Mouse (Mus musculus) ovary, postnatal 10 days (tissue): ENCODE measurements around the gene Olfr370.
"Not testable (repeated sequence)": the region's sequence is repeated elsewhere in the genome, so short reads cannot be mapped to it uniquely, and the experiment has no call there.

ENCODE experiments used
- DNase-seq: peaks from one replicate; pipeline ENCODE4 v3.0.0; 2022; ENCODE audit warnings: low spot score

Gene Olfr370

DNA sequence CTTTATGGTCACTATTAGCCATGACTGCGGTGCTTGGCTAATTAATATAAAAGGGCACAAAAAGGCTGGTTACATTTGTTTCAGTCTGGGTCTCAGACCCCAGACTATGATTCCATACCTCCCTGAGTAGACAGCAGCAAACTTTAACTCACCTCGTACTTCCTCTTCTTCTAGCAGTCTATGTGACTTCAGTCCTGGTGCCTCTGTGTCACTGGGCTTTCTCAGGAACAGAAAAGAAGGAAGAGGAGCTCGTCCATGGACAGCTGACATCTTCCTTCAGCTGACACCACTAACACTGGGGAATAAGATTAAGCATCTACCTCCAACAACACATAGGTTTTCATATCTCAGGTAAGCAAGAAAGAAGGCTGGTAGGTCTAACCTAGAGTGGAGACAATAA is at the start of gene Olfr370:
TSS of gene Olfr370 (plus strand) at position 45 of the 400 bp plus-strand sequence.
- DNase-seq: no peak

DNA sequence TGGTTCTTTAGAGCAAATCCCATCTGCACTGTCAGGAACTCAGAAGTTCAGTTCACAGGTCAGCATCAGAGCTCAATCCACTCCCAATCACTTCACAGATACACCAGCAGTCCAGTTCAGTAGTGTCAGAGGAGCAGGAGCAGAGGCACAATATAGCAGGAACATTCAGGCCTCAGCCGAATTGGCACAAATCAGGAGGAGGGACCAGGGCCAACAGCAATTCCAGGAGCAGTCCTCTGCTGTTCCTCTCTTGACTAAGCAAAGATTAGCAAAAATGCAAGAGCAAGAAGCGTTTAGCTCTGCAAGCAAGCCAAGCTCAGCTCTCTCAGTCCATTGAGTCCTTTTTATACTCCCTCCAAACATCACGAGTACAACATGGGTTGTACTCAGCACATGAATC is 23.9 kb upstream of the Olfr370 start:
- no peak for DNase-seq

- no peak for DNase-seq
Observed at GRCm38 (mm10) chr8:83520432-83520831, 15.1 kb upstream of the Olfr370 start.

DNA sequence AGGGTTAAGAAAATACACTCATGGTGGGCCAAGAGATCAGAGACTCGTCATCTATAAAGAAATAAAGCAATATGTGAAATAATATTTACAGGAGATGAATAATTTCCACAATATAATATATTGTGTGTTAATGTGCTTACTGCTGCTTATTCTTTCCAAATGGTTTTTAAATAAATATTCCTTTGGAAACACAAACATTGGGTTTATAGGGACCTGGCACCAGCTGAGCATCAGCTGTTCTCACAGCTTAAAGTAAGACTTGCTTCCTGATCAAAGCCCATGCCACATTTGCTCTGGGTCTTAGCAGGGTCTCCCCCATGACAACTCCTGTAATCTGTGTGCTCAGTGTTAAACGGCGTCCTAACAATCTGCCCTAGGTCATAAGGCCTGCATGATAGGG is 14.7 kb upstream of the Olfr370 start:
- DNase-seq: not testable (repeated sequence)

- DNase-seq: no peak
Observed at GRCm38 (mm10) chr8:83521310-83521709, 14.3 kb upstream of the Olfr370 start.

DNA sequence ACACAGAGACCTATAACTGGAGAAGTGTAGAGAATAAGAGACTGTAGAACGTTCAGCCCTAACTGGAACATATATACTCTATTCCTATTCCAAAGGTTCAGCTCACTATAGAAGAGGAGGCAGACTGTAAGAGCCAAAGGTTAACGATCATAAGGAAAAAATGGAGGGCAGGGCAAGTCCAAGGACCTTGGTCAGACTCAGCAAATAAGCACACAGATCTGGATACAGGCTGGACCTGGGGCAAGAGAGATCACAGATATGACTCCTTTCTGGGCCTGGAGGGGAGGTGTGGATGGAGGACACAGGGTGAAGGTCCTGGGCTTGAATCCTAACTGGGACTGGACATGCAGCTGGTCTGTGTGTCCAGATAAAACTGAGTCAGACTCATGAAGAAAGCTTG is 778 bp upstream of the Olfr370 start:
- no peak for DNase-seq

DNA sequence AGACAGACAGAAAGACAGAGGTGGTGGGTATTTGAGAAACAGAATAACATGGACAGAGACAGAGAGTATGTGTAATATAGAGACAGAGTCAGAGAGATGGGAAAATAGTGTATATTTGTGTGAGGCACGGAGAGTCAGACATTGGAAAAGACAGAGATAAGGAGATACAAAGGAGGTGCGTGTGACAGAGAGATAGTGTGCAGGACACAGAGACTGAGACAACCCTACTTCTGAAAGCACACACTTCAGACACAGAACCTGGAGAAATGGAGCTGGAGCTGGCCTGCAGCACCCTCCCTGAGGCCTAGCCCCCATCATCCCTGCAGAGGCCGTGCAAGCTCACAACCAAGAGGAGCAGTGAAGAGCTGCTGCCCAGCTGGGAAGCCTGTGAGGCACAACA is 27.1 kb downstream of the Olfr370 start:
- no peak for DNase-seq

DNA sequence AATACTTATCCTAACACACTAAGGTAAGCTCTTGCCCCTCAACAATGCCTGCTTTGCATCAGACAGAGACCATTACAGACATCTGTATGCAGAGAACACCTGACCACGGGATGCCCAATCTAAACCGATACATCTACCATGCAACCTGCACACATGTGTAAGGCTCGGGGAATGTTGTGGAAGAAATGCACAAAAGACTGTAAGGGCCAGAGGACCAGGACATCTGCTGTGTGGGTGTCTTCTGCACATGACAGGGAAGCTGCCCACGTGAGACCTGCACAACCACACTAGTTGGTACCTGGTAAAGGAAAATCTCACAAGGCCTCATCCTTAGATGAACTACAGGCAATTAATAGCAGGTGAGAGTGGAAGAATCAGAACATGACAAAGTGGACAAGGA is 27.7 kb downstream of the Olfr370 start:
- no peak for DNase-seq

GRCm38 (mm10) chr8:83565731-83566375 is 30.3 kb downstream of the Olfr370 start:
- no peak for DNase-seq

- DNase-seq: peak; percentile 95
Observed at GRCm38 (mm10) chr8:83566469-83567395, 31.2 kb downstream of the Olfr370 start, which contains the start of gene Ndufb7. Gene Ndufb7 (plus strand): TSS chr8:83566671.

DNA sequence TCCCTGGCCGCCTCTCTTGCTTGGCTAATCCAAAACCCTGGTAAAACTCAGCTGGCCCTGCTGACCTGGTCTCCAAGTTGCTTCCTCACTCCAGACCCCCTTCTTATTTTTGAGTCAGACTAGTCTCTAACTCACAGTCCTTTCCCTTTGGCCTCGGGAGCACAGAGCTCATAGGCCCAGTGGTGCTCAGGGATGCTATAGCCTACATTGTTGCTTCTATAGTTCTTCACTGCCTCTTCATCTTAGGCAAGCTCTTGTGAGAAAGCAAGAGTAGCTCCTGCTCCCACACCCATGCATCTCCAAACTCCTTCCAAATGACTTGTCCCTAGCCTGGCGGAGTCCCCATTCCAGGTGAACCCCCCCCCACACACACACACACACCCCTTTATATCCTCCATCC is 32.1 kb downstream of the Olfr370 start:
- DNase-seq: no peak

GRCm38 (mm10) chr8:83568128-83568527 is 32.5 kb downstream of the Olfr370 start:
- DNase-seq: no peak

DNA sequence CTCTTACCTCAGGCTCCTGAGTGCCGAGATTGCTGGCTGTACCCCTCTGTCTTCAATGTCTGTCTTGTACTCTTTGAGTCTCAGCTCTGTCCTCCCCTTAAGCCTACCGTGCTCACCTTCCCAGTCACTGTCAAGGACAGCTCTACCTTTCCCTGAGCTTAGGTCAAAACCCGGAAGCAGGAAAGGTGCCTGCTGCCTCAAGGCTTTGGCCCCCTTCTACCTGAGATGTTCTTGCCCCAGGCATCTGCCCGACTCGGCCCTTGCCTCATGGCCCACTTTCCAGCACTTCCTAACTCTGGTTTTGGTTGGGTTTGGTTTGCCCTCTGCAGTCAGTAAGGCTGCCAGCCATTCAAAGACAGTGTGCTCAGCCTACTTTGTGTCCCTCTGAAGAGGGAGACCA is 33.2 kb downstream of the Olfr370 start:
- no peak for DNase-seq

GRCm38 (mm10) chr8:83569165-83569564 is 33.6 kb downstream of the Olfr370 start:
- no peak for DNase-seq

- DNase-seq: no peak
Observed at GRCm38 (mm10) chr8:83570272-83571000, 34.9 kb downstream of the Olfr370 start.

DNA sequence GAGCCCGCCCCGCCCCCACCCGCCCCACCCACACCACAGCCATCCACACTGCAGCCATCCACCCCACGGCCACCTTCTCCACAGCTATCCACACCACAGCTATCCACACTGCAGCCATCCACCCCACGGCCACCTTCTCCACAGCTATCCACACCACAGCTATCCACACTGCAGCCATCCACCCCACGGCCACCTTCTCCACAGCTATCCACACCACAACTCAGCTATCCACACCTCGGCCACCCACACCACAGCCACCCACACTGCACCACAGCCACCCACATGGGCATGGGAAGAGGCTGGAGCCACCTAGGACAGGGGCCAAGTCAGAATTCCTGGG is 35.4 kb downstream of the Olfr370 start:
- not testable (repeated sequence) for DNase-seq

- DNase-seq: no peak
Observed at GRCm38 (mm10) chr8:83571791-83572190, 36.2 kb downstream of the Olfr370 start.

DNA sequence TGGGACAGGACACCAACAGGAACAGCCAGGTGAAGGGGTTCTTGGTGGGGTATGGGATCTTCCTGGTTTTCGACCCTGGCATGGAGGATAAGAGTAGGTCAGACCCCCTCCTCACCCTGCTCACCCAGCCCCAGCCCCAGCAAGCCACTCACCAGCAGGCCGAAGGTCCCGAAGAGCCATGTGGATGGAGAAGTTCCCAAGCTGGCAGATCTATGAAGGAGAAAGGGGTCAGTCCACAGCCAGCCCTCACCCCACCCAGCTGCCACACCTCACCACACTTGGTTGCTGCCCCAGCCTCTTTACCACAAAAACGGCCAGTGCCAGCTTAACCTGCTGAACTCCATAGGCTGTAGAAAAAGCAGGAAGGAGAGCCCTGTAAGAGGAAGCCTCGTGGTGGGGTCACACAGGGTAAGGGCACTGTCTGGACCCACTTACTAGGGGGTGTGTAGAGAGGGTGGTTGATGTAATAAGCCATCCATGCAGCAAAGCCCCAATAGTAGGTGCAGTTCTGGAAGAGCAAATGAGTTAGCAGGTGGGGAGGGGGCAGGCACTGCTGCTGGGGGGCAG is 36.7 kb downstream of the Olfr370 start:
- no peak for DNase-seq

DNA sequence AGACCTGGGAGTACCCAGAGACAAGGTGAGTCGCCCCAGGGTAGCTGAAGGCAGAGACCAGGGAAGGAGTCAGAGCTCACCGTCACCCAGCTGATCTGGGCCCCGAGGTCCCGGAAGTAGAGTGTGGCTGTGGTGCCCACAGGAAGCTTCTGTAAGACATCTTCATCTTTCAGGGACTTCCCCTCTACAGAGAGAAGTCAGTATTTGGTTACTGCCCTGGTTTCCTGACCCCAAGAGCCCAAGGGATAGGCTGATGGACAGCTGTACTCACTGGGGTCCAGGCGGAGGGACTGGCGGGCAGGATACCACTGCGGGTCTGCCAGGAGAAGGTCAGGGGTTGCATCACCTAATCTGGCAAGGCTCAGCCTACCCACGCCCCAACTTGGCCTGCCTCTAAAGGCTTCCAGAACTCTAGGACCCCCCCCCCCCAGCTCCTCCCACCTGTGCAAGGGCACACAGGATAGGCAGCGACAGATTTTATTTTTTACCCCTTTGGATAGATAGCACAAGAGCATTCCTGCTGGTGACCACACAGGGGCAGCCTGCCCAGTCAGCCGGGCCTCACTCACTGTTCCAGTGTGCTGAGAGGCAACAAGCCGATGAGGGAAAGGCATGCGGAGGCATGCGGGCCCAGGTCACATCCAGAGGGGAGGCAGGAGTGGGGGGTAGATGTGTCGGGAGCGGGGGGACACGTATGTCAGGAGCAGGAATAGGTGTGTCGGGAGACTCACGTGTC is 37.7 kb downstream of the Olfr370 start:
- DNase-seq: no peak

DNA sequence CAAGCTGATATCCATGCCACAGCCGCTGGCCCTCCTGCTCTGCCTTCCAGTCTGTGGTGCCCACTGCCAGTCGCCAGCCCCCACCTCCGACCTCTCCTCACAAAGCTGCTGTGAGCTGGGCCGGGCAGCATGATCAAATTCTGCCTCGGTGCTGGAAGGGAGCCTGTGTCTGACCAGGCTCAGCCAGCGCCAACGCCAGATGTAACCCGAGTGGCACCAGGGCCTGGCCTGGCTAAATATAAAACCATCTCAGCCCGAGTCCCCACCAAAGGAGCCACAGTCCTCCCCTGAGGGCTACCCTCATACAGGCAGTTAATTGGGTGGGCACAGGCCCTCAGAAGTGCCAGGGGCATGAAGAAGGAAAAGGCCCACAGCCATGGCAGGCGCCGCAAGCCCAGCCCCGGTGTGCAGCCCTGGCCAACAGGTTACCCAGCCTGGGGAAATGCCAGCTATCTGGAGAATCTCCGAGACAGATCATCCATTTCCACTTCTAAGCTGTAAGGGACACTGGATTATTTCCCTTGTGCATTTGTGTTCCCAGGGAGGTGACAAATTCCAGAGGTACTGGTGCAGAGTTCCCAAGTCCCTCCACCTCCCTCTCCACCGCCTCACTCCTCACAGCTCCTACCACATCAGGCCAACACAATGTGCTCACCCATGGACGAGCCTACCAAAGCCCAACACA is 39.2 kb downstream of the Olfr370 start:
- no peak for DNase-seq
